Mouse (Mus musculus): Measurements from ENCODE around the gene Barhl1.

DNA sequence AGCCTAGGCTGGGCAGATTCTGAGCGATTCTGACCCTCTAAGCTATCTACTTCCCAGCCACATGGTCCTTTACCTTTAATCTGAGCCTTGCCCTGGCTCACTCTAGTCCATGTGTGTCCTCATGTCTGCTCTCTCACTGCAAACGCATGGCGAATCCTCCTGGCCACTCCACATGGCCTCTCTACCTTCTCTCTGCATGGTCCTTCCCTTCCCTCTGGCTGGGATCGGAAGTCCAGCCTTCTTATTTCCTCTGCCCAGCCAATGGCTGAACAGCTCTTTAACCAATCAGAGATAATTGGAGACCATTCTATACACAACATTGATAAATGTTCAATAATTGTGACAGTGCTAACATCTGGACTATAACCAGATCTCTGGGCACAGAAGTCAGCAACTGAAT, 40.4 kb upstream of the Barhl1 start:
- TF ChIP-seq CTCF (IDR thresholded peaks at IDR 0.05; ENCODE audit: low read depth, low read length) (no peak), POLR2AphosphoS5 (IDR thresholded peaks at IDR 0.05; ENCODE audit: insufficient replicate concordance, low read depth, low read length) (no peak), TAL1 (conservative IDR thresholded peaks at IDR 0.05; ENCODE audit: low read depth, low read length) (no peak), GATA1 (IDR thresholded peaks at IDR 0.05; ENCODE audit: borderline replicate concordance, low read length) (no peak)
